In the genomic region with DNA sequence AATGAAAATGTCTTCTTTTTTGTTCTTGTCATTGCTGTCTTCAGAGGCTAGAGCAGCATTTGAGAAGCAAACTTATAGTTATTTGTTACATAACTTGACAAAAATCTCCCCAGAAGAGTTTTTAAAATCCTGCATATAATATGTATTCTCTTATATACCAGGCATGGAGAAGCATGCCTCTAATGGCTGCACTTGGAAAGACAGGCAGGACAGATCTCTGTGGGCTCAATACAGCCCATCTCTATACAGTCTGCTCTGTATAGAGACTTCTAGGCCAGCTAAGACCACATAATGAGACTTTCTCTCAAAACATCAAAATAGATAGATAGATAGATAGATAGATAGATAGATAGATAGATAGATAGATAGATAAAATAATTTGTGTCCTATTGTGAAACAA, we compare ENCODE assay signal across 21 mouse cellular contexts.
A peak's percentile ranks its signal among the peaks of the same experiment; 100 is the strongest.
DNase-seq lines count a peak whose midpoint lies in the region; ATAC-seq and TF ChIP-seq lines count a peak whose summit lies in the region.
"Had no signal": no experiment of that assay in that cellular context is flagged by ENCODE, and none has a peak within 500 bp of the region (broad histone marks: within the 10 kb centered on the region; RNA-seq: fewer than 3 reads in every experiment).

No protein-coding gene starts in this region.

- no peak overlapping the region for H3K4me2 ChIP-seq in heart, postnatal 0 days (ENCODE audit: low read depth, low read length)
- no peak overlapping the region for H3K4me2 ChIP-seq in heart, embryonic 12.5 days
- no peak overlapping the region for H3K4me2 ChIP-seq in lung, embryonic 14.5 days
- H3K4me2 ChIP-seq: forebrain, embryonic 15.5 days; limb, embryonic 13.5 days; liver, embryonic 12.5 days; midbrain, embryonic 15.5 days had no signal

- no peaks in the 10 kb centered on the region for H3K36me3 ChIP-seq in heart, postnatal 0 days (replicated peaks; ENCODE audit: control insufficient read depth, insufficient read depth, low read length)
- no peaks in the 10 kb centered on the region for H3K36me3 ChIP-seq in heart, embryonic 12.5 days
- no peaks in the 10 kb centered on the region for H3K36me3 ChIP-seq in lung, embryonic 14.5 days (ENCODE audit: insufficient read depth)
- H3K36me3 ChIP-seq: forebrain, embryonic 15.5 days; hindbrain, embryonic 10.5 days; limb, embryonic 13.5 days; liver, embryonic 12.5 days; midbrain, embryonic 15.5 days had no signal

- H3K27ac ChIP-seq in heart, postnatal 0 days (ENCODE audit: low read depth) = no peak overlapping the region
- H3K27ac ChIP-seq in heart, embryonic 12.5 days (ENCODE audit: poor library complexity, severe bottlenecking) = no peak overlapping the region
- no peak overlapping the region for H3K27ac ChIP-seq in lung, embryonic 14.5 days (ENCODE audit: low read depth)
- H3K27ac ChIP-seq in cortical plate, adult 2 months (ENCODE audit: insufficient read depth, low read length) = no peak overlapping the region
- H3K27ac ChIP-seq: forebrain, embryonic 15.5 days; hindbrain, embryonic 10.5 days; limb, embryonic 13.5 days; liver, embryonic 12.5 days; midbrain, embryonic 15.5 days had no signal

- H3K4me3 ChIP-seq in heart, postnatal 0 days (ENCODE audit: low read depth, low read length) = no peak overlapping the region
- H3K4me3 ChIP-seq in heart, embryonic 12.5 days = no peak overlapping the region
- H3K4me3 ChIP-seq in lung, embryonic 14.5 days (ENCODE audit: low read depth, low read length) = no peak overlapping the region
- no peak overlapping the region for H3K4me3 ChIP-seq in cortical plate, adult 2 months (ENCODE audit: insufficient read depth, low read length)
- H3K4me3 ChIP-seq: forebrain, embryonic 15.5 days; hindbrain, embryonic 10.5 days; limb, embryonic 13.5 days; liver, embryonic 12.5 days; midbrain, embryonic 15.5 days; myocyte had no signal

- no peak overlapping the region for H3K9ac ChIP-seq in heart, postnatal 0 days (replicated peaks; ENCODE audit: low read depth, low read length)
- H3K9ac ChIP-seq in heart, embryonic 12.5 days = no peak overlapping the region
- no peak overlapping the region for H3K9ac ChIP-seq in lung, embryonic 14.5 days
- H3K9ac ChIP-seq: forebrain, embryonic 15.5 days; limb, embryonic 13.5 days; liver, embryonic 12.5 days; midbrain, embryonic 15.5 days had no signal

- no peaks in the 10 kb centered on the region for H3K27me3 ChIP-seq in heart, postnatal 0 days (ENCODE audit: control insufficient read depth, insufficient read depth, low read length)
- H3K27me3 ChIP-seq in heart, embryonic 12.5 days (replicated peaks) = no peaks in the 10 kb centered on the region
- no peaks in the 10 kb centered on the region for H3K27me3 ChIP-seq in lung, embryonic 14.5 days (ENCODE audit: insufficient read depth, low read length)
- H3K27me3 ChIP-seq: forebrain, embryonic 15.5 days; limb, embryonic 13.5 days; liver, embryonic 12.5 days; midbrain, embryonic 15.5 days had no signal

- TF ChIP-seq EP300 in heart, postnatal 0 days (IDR thresholded peaks at IDR 0.05; ENCODE audit: low read depth) = no peak

- TF ChIP-seq POLR2A in cortical plate, adult 2 months (IDR thresholded peaks at IDR 0.05; ENCODE audit: extremely low read depth, insufficient read depth, low read length) = no peak

- no peaks in the 10 kb centered on the region for H3K9me3 ChIP-seq in heart, postnatal 0 days (replicated peaks; ENCODE audit: control insufficient read depth, low read length)
- H3K9me3 ChIP-seq in heart, embryonic 12.5 days (replicated peaks) = no peaks in the 10 kb centered on the region
- no peaks in the 10 kb centered on the region for H3K9me3 ChIP-seq in lung, embryonic 14.5 days (ENCODE audit: low read depth, low read length)
- H3K9me3 ChIP-seq: forebrain, embryonic 15.5 days; hindbrain, embryonic 10.5 days; limb, embryonic 13.5 days; liver, embryonic 12.5 days; midbrain, embryonic 15.5 days had no signal

- no peak for ATAC-seq in heart, postnatal 0 days (ENCODE audit: insufficient read depth, low read depth)
- no peak for ATAC-seq in heart, embryonic 12.5 days (ENCODE audit: insufficient number of reproducible peaks, low FRiP score)
- no peak for ATAC-seq in lung, embryonic 14.5 days (ENCODE audit: insufficient read depth)
- ATAC-seq: forebrain, embryonic 15.5 days; liver, embryonic 12.5 days; midbrain, embryonic 15.5 days had no signal

- peak; percentile 31; the same call in 1 of the 2 replicates for TF ChIP-seq CTCF in heart, postnatal 0 days (IDR thresholded peaks at IDR 0.05; ENCODE audit: low read depth)
- TF ChIP-seq CTCF in lung, embryonic 14.5 days (IDR thresholded peaks at IDR 0.05; ENCODE audit: low read depth) = peak; percentile 18; the same call in 1 of the 2 replicates
- peak; percentile 22; the same call in 1 of the 2 replicates for TF ChIP-seq CTCF in cortical plate, adult 2 months (IDR thresholded peaks at IDR 0.05; ENCODE audit: extremely low read depth, insufficient read depth, low read length)

- no peaks in the 10 kb centered on the region for H3K4me1 ChIP-seq in heart, postnatal 0 days (ENCODE audit: control insufficient read depth, insufficient read depth)
- 0 out of 2 replicates have a peak, but pooled peaks cover 11% of the 10 kb centered on the region for H3K4me1 ChIP-seq in heart, embryonic 12.5 days (replicated peaks)
- no peaks in the 10 kb centered on the region for H3K4me1 ChIP-seq in lung, embryonic 14.5 days (ENCODE audit: insufficient read depth)
- peaks cover 3% of the 10 kb centered on the region; the same call in 1 of the 2 replicates for H3K4me1 ChIP-seq in cortical plate, adult 2 months (ENCODE audit: control insufficient read depth, insufficient read depth, low read length)
- H3K4me1 ChIP-seq: limb, embryonic 13.5 days; liver, embryonic 12.5 days; midbrain, embryonic 15.5 days had no signal

- no peak for DNase-seq in heart, postnatal 0 days (ENCODE audit: low spot score)
- peak; percentile 9 for DNase-seq in lung, embryonic 14.5 days
- DNase-seq in lung, postnatal 4 days = no peak
- peak; percentile 28 for DNase-seq in NIH3T3 (ENCODE audit: low read depth)
- DNase-seq in thymus, postnatal 25 days = no peak
- DNase-seq: adrenal gland, adult 2 months; cerebellum, adult 11-12 months; gastrocnemius, postnatal 36 days; kidney, adult 8-10 months; kidney, postnatal 14 days; layer of hippocampus, postnatal 36 days; lung, adult 18-20 months; lung, postnatal 14 days had no signal

Comparison
In these comparisons a context has a peak if more than half of its experiments do, and no peak if none do; other contexts are left out.
1. DNase-seq: peak in lung, embryonic 14.5 days (single experiment) and NIH3T3 (single experiment); none in heart, postnatal 0 days (single experiment), lung, postnatal 4 days (0 of 2) and thymus, postnatal 25 days (single experiment).
2. Peak in every context shown above with its lines, with median percentiles within 50 percentile points of each other: CTCF ChIP-seq.